Mouse (Mus musculus) spleen, adult 2 months (tissue): Measurements from ENCODE around the gene Tap2.

Experiments used
- CTCF ChIP-seq: fragments of 200-500 bp; IDR thresholded peaks from 2 replicates; pipeline ENCODE4 v1.5.1; 2011; ENCODE audit warnings: mild to moderate bottlenecking, inconsistent platforms; ENCODE audit not compliant: insufficient read depth, insufficient read length, insufficient replicate concordance; ENCODE audit errors: extremely low read depth
- POLR2A ChIP-seq: fragments of 200-500 bp; IDR thresholded peaks from 2 replicates; pipeline ENCODE4 v1.6.1; 2011; ENCODE audit warnings: low read depth, low read length, inconsistent platforms

DNA sequence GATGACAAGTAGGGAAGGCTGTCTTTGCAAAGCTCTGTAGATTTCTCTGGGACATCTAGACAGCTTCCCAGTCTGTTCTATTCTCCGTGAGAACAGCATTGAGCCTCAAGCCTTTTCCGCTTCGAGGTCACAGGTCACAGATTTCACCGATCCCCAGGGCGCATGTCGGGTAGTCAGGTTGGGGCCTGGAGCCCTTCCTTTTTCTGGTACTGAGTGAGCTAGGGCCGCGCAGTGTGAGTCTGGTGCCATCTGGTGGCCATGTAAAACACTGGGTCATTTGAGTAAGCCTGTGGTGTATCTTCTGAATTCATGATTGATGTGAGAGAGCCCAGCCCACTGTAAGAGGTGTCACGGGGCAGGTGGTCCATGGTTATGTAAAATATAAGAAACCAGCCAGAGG is 31.6 kb downstream of the Tap2 start:
- TF ChIP-seq CTCF (peak; percentile 89; the same call in 1 of the 2 replicates), POLR2A (no peak)
